Mouse (Mus musculus): ENCODE data around the gene Hyal1. TPM values are rescaled to one million over a fixed set of nuclear protein-coding genes. Genes with fewer than 3 reads are reported as not detected.
A peak's percentile ranks its signal among the peaks of the same experiment; 100 is the strongest.

Gene Hyal1
- total and polyA plus RNA-seq, 3 experiments: 1.3 to 3.4 TPM; not detected in 1

DNA sequence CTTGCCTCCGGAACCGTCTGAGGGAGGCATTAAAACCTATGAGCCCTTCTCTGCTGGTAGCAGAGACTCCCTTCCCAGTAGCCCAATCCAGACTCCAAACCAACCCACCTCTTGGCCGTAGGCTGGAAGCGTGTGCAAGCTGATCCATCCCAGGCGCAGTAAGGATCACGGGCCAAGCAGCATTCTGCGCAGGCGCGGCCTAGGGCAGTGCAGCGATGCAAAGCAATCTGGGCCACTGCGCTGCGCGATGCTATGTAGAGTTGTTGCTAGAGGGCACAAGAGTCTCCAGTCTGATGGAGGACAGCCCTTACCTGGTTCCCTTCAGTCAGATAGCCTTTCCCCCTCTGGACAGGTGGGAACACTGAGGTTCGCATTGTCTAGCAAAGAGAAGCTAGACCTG, 23.1 kb downstream of the Hyal1 start:
- Histone ChIP-seq H3K9ac (ENCODE audit: control insufficient read depth, low read depth, low read length, poor library complexity, severe bottlenecking) (no peak overlapping the region), H3K36me3 (ENCODE audit: control insufficient read depth in 1 of 2, insufficient read depth in 2 of 2, low read length in 2 of 2) (peaks cover 0 to 6% of the 10 kb centered on the region in 2 experiments; a peak in 2 of 4 replicates), H3K9me3 (replicated peaks; ENCODE audit: insufficient read depth, low read length) (no peaks in the 10 kb centered on the region), H3K4me1 (ENCODE audit: control insufficient read depth in 1 of 2, insufficient read depth in 2 of 2, low read length in 2 of 2) (peaks cover 0 to 18% of the 10 kb centered on the region in 2 experiments; a peak in 2 of 4 replicates), H3K79me2 (ENCODE audit: control insufficient read depth, insufficient read depth, low read length, poor library complexity) (no peaks in the 10 kb centered on the region; the same call in 1 of the 2 replicates), H3K27ac (ENCODE audit: control insufficient read depth, low read depth, low read length) (no peak overlapping the region), H3K27me3 (ENCODE audit: control insufficient read depth in 1 of 2, insufficient read depth in 2 of 2, low read length in 2 of 2) (no peaks in the 10 kb centered on the region), H3K4me3 (ENCODE audit: control insufficient read depth in 1 of 2, insufficient read depth in 1 of 2, low read depth in 2 of 2, low read length in 2 of 2) (no peak overlapping the region)
- no peak for DNase-seq (ENCODE audit: low read depth, low spot score)
- TF ChIP-seq JUND (IDR thresholded peaks at IDR 0.05; ENCODE audit: low read depth, low read length): no peak
- no peak for TF ChIP-seq MXI1 (IDR thresholded peaks at IDR 0.05; ENCODE audit: low read depth, low read length)
- no peak for TF ChIP-seq ETS1 (IDR thresholded peaks at IDR 0.05; ENCODE audit: low read depth, low read length)
- TF ChIP-seq UBTF (IDR thresholded peaks at IDR 0.05; ENCODE audit: borderline replicate concordance, insufficient read depth, low read depth, low read length): no peak
- TF ChIP-seq ZNF384 (IDR thresholded peaks at IDR 0.05; ENCODE audit: low read depth, low read length): no peak
- no peak for TF ChIP-seq NELFE (IDR thresholded peaks at IDR 0.05; ENCODE audit: low read depth, low read length)
- no peak for TF ChIP-seq SIN3A (IDR thresholded peaks at IDR 0.05; ENCODE audit: low read length)
- no peak for TF ChIP-seq RAD21 (IDR thresholded peaks at IDR 0.05; ENCODE audit: low read depth, low read length)
- no peak for TF ChIP-seq MYC (IDR thresholded peaks at IDR 0.05; ENCODE audit: low read depth, low read length)
- TF ChIP-seq USF1 (IDR thresholded peaks at IDR 0.05; ENCODE audit: low read depth, low read length): no peak
- TF ChIP-seq CTCF (IDR thresholded peaks at IDR 0.05 in 2 of 3, conservative IDR thresholded peaks at IDR 0.05 in 1 of 3; ENCODE audit: control insufficient read depth in 1 of 3, insufficient read depth in 1 of 3, low read depth in 2 of 3, low read length in 3 of 3, poor library complexity in 1 of 3, severe bottlenecking in 1 of 3): no peak
- TF ChIP-seq RCOR1 (IDR thresholded peaks at IDR 0.05; ENCODE audit: low read depth, low read length): no peak
- TF ChIP-seq MAX (IDR thresholded peaks at IDR 0.05; ENCODE audit: low read length): no peak
- TF ChIP-seq ELF1 (IDR thresholded peaks at IDR 0.05; ENCODE audit: low read depth, low read length): no peak
- no peak for TF ChIP-seq USF2 (IDR thresholded peaks at IDR 0.05; ENCODE audit: borderline replicate concordance in 1 of 2, insufficient read depth in 1 of 2, low read depth in 1 of 2, low read length in 2 of 2)

DNA sequence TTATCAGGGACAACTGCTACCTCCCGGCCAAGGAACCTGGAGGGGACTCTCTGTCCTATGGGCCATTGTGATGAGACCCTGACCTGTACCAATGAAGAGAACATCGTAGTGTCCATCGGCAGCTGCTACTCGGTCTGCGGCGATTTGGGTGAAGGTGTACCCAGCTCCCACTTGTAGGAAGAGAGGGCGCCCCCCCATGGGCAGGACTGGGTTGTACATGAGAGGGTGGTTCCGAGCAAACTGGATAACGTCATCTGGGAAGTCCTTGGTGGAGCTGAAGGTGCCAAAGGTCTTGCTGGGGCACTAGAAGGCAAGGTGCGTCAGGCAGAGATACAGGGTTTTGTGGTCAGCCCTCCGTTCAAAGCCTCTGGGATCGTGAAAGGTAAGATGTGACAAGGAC, 24.0 kb downstream of the Hyal1 start:
- peak; percentile 41 to 56 (median 41) for TF ChIP-seq CTCF (IDR thresholded peaks at IDR 0.05 in 2 of 3, conservative IDR thresholded peaks at IDR 0.05 in 1 of 3; ENCODE audit: control insufficient read depth in 1 of 3, insufficient read depth in 1 of 3, low read depth in 2 of 3, low read length in 3 of 3, poor library complexity in 1 of 3, severe bottlenecking in 1 of 3)
- no peak for TF ChIP-seq ETS1 (IDR thresholded peaks at IDR 0.05; ENCODE audit: low read depth, low read length)
- H3K4me3 ChIP-seq (ENCODE audit: control insufficient read depth in 1 of 2, insufficient read depth in 1 of 2, low read depth in 2 of 2, low read length in 2 of 2): no peak overlapping the region
- H3K4me1 ChIP-seq (ENCODE audit: control insufficient read depth in 1 of 2, insufficient read depth in 2 of 2, low read length in 2 of 2): peaks cover 0 to 18% of the 10 kb centered on the region in 2 experiments; a peak in 2 of 4 replicates
- no peak overlapping the region for H3K27ac ChIP-seq (ENCODE audit: control insufficient read depth, low read depth, low read length)
- no peaks in the 10 kb centered on the region for H3K9me3 ChIP-seq (replicated peaks; ENCODE audit: insufficient read depth, low read length)
- no peak for DNase-seq (ENCODE audit: low read depth, low spot score)
- no peaks in the 10 kb centered on the region; the same call in 1 of the 2 replicates for H3K79me2 ChIP-seq (ENCODE audit: control insufficient read depth, insufficient read depth, low read length, poor library complexity)
- H3K36me3 ChIP-seq (ENCODE audit: control insufficient read depth in 1 of 2, insufficient read depth in 2 of 2, low read length in 2 of 2): peaks cover 0 to 6% of the 10 kb centered on the region in 2 experiments; a peak in 2 of 4 replicates
- H3K27me3 ChIP-seq (ENCODE audit: control insufficient read depth in 1 of 2, insufficient read depth in 2 of 2, low read length in 2 of 2): no peaks in the 10 kb centered on the region
- H3K9ac ChIP-seq (ENCODE audit: control insufficient read depth, low read depth, low read length, poor library complexity, severe bottlenecking): no peak overlapping the region

Measured in MEL (cell line).